Mouse (Mus musculus): ENCODE results near the gene Olfr311. TPM values are rescaled to one million over a fixed set of nuclear protein-coding genes. Genes with fewer than 3 reads are reported as not detected.
A peak's percentile ranks its signal among the peaks of the same experiment; 100 is the strongest.
"Not testable (repeated sequence)": the region's sequence is repeated elsewhere in the genome, so short reads cannot be mapped to it uniquely, and the experiment has no call there.

Gene Olfr311
- total RNA-seq (2015), result not detected in 2 replicates
- total RNA-seq (2017), result not detected in 2 replicates

DNA sequence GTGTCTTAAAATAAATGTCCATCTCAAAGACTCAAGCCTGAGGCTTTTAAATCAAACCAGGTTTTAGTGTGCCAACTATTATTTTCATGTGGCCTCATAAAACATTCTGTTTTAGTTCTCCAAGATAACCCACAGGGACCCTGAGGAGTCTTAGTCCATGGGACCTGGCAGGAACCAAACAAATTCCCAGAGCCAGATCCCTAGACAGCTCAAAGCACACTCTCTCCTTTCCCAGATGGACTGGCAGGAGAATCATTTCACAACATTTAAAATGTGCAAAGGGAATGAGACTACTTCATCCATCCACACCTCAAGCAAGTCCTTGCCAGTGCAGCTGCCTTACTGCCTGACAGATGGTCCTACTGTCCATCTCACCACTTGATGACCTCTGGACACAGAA lies at the start of gene Olfr311:
Gene Olfr311, plus strand, starts transcription at position 301 of the 400 bp plus-strand sequence.
- not testable (repeated sequence) for ATAC-seq (ENCODE audit: poor library complexity, severe bottlenecking)

DNA sequence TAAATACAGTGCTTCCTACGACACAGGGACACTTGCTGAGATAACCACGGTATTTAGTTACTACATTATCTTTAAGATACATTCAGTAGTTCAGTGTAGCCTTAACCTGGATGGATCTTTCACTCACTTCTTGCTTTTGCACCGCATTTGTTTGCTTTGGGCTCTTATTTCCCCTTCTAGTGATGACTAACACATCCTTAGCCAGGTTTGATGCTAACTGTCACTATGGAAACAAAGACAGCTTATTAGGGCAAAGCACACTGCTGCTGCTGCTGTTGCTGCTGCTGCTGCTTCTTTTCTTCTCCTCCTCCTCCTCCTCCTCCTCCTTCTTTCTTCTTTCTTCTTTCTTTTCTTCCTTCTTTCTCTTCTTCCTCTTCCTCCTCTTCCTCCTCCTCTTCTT lies 49.5 kb upstream of the Olfr311 start:
- no peak for ATAC-seq (ENCODE audit: poor library complexity, severe bottlenecking)

- peak; percentile 54 for ATAC-seq (ENCODE audit: poor library complexity, severe bottlenecking)
These were observed 49.0 kb upstream of the Olfr311 start for GRCm38 (mm10) chr11:58790053-58790452.

DNA sequence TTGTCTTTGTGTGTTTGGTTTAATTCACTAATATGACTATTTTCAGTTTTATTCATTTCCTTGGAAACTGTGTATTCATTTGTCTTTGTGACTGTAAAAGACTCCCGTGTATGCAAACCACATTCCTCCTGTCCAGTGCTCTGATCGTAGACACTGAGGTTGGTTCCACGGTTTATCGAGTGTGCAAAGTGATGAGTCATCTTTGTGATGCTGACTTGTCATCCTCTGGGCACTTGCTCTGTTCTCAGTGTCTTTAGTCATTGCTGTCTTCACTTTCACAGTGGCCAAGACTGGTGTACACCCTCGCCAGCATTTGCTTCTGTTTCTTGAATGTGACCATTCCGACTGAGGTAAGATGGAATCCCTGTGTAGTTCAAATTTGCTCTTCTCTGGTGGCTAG lies 48.4 kb upstream of the Olfr311 start:
- no peak for ATAC-seq (ENCODE audit: poor library complexity, severe bottlenecking)

DNA sequence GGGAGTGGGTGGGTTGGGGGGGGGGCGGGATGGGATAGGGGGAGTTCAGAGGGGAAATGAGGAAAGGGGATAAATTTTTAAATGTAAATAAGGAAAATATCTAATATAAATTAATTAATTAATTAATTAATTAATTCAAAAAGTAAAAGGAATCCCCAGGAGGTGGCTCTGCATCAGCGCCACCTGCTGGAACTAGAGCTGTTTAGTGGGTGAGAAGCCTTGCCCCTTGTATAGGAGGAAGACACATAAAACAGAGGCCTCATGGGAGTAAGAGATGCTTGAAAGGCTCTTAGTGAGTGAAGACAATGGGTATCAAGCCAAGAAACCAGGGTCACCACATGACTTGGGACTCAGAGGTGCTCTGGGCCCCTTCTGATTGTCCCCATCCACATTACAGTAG lies 43.2 kb upstream of the Olfr311 start:
- no peak for ATAC-seq (ENCODE audit: poor library complexity, severe bottlenecking)

- ATAC-seq (ENCODE audit: poor library complexity, severe bottlenecking), result no peak
These were observed 42.2 kb upstream of the Olfr311 start for GRCm38 (mm10) chr11:58796850-58797249.

DNA sequence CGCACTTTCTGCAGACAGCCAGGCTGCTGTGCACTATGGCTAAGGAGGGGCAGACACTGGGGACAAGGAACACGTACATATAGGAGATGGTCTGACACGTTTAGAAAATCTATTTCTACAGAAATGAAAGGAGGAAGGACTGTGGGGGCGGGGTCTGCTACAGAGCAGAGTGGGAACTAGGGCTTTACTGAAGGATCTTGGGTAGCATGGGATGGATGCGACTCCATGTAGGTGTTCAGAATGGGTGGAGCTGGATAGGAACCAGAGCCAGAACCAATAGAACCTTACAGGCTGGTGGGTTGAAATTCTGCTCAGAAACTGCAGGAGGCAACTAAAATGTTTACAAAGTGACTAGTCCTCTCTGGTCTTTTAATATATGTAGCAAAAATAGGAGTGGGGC lies 39.3 kb upstream of the Olfr311 start:
- ATAC-seq (ENCODE audit: poor library complexity, severe bottlenecking), result no peak

DNA sequence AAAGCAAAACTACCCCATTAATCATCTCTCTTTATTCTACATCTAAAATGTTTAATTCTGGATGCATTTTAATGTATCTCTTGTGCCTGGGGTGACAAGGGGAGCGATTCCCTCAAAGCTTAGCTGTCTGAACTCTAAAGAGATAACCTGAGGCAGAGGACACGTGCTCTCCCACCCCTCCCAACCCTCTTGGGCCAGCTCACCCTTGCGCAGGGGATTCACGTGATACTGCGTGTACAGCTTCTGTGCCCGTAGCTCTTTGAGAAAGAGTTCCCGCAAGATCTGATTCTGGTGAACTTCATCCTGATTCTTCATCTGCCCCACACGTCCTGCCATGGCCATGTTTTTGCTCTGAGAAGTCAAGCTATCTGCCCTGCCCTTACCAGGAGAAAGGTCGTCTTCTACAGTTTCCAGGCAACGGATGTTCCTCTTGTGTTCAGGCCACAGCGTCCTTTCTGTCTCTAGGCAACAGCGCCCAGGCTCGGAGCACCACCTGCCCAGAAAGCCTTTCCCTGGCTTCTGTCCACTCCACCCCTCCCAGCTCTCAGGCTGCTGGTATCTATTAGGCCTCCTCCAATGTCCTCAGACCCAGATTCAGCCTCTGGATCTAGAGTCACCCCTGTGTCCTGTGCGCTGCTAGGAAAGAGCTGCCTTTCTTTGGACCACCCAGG lies 37.4 kb upstream of the Olfr311 start, which contains the start of gene Fam183b:
Gene Fam183b, minus strand, starts transcription at position 403 of the 671 bp plus-strand sequence.
- ATAC-seq (ENCODE audit: poor library complexity, severe bottlenecking), result no peak

DNA sequence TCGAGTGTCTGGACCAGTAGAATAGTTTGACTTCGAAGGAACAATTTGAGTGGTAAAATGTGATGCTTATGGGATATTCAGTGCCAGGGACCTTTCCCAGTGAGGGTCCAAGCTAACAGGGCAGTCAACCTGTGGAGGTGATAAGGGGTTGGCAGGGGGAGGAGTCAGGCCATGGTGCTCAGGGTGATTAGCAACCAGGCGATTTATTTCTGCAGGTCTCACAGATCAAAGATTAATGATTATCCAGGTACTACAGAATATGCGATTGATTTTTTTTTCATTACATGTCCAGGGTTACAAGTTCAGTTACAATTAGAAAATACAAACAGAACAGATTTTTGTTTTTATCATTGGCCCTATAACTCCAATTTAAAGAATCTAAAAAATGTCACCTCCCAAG lies 35.2 kb upstream of the Olfr311 start:
- ATAC-seq (ENCODE audit: poor library complexity, severe bottlenecking), result no peak

GRCm38 (mm10) chr11:58804393-58804792 lies 34.7 kb upstream of the Olfr311 start:
- ATAC-seq (ENCODE audit: poor library complexity, severe bottlenecking), result no peak

GRCm38 (mm10) chr11:58812001-58812400 lies 27.1 kb upstream of the Olfr311 start:
- no peak for ATAC-seq (ENCODE audit: poor library complexity, severe bottlenecking)

- ATAC-seq (ENCODE audit: poor library complexity, severe bottlenecking), result not testable (repeated sequence)
These were observed 24.4 kb upstream of the Olfr311 start, which contains the start of gene Olfr313 for GRCm38 (mm10) chr11:58814700-58815099. Olfr313 (plus strand) TSS chr11:58815000.

- no peak for ATAC-seq (ENCODE audit: poor library complexity, severe bottlenecking)
These were observed 23.4 kb upstream of the Olfr311 start for GRCm38 (mm10) chr11:58815676-58816075.

DNA sequence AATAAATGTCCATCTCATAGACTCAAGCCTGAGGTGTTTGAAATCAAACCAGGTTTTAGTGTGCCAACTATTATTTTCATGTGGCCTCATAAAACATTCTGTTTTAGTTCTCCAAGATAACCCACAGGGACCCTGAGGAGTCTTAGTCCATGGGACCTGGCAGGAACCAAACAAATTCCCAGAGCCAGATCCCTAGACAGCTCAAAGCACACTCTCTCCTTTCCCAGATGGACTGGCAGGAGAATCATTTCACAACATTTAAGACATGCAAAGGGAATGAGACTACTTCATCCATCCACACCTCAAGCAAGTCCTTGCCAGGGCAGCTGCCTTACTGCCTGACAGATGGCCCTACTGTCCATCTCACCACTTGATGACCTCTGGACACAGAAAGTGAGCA lies 10.1 kb upstream of the Olfr311 start, which contains the start of gene Olfr312:
Gene Olfr312, plus strand, starts transcription at position 301 of the 400 bp plus-strand sequence.
- not testable (repeated sequence) for ATAC-seq (ENCODE audit: poor library complexity, severe bottlenecking)

- no peak for ATAC-seq (ENCODE audit: poor library complexity, severe bottlenecking)
These were observed 9.3 kb upstream of the Olfr311 start for GRCm38 (mm10) chr11:58829764-58830163.

- not testable (repeated sequence) for ATAC-seq (ENCODE audit: poor library complexity, severe bottlenecking)
These were observed 6.5 kb upstream of the Olfr311 start for GRCm38 (mm10) chr11:58832541-58832940.

GRCm38 (mm10) chr11:58846919-58847461 lies 7.9 kb downstream of the Olfr311 start, which contains the start of gene Gm12258:
Gm12258 (plus strand) TSS chr11:58847158.
- peak; percentile 99 for ATAC-seq (ENCODE audit: poor library complexity, severe bottlenecking)

- ATAC-seq (ENCODE audit: poor library complexity, severe bottlenecking), result no peak
These were observed 8.6 kb downstream of the Olfr311 start for GRCm38 (mm10) chr11:58847636-58848035.

DNA sequence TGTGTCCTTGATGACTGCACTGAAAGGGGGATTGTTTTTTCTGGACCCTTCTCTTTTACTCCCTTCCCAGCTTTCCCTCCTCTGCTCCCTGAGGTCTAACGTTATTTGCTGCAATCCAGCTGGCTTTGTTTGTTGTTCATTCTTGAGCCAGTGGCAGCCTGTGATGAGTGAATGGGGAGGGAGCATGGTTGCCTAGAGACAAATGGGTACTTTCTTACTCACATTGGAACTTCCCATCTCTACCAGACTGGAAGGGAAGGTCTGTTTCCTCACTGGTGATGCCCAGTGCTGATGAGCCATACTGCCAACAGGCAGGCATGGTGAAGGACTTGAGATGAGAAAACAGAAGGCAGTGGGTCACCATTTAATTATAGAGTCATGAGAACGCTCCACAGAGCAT lies 10.7 kb downstream of the Olfr311 start:
- ATAC-seq (ENCODE audit: poor library complexity, severe bottlenecking), result no peak

GRCm38 (mm10) chr11:58860744-58861143 lies 21.7 kb downstream of the Olfr311 start:
- ATAC-seq (ENCODE audit: poor library complexity, severe bottlenecking), result no peak

DNA sequence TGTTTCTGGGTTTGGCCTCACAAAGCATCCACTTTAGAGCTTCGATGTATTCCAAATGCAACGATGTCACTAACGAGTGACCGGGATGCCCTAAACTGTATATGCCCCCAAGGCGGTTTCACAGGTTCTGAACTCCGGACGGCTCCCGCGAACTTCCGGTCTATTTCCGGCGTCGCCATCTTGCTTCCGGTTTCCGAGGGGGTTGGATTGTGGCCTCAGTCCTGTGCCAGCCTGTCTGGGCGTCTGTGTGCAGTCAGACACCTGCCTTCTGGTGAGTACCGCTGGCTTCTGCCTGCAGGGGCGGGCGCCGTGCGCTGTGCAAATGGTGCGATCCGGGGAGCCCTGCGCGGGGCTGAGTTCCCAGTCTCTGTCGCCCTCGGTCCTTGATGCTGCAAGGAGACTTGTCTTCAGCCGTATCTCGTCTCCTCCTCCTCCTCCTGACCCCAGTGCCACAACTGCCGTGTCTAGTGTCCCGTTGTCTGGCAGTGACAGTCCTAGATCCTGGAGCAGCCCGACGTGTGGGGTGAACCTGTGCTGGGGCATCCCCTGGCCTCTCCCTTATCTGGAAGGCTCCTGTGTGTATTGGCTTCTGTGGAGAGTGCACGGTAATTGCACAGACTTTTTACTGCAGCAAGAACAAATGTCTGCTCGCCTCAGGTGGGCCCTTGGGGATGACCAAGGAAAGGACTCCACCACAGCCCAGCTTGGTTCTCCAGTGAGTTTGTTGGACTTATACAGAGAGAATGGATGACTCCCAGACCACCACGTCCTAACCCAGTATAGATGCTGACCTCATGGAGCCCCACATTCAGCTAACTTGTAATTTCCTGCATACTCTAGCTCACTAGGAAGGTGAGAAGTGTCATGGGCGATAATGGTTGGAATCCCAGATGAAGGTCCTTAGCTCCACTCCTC lies 28.2 kb downstream of the Olfr311 start, which contains the start of gene 2810021J22Rik:
Gene 2810021J22Rik, plus strand, starts transcription at position 178 of the 915 bp plus-strand sequence.
- peak; percentile 94 for ATAC-seq (ENCODE audit: poor library complexity, severe bottlenecking)
